Mouse (Mus musculus) liver, embryonic 14.5 days (tissue): ENCODE data around the gene Rab12.

Source experiments
- CTCF ChIP-seq: IDR thresholded peaks from 2 replicates; pipeline ENCODE4 v1.5.1; 2016; ENCODE audit warnings: antibody characterized with exemption, low read depth, control low read depth
- EP300 ChIP-seq: IDR thresholded peaks from 2 replicates; pipeline ENCODE4 v1.6.1; 2016; ENCODE audit warnings: antibody characterized with exemption, low read depth

GRCm38 (mm10) chr17:66484965-66485364 is 34.6 kb downstream of the Rab12 start:
- no peak for TF ChIP-seq CTCF
- no peak for TF ChIP-seq EP300
